Mouse (Mus musculus) neural tube, embryonic 11.5 days (tissue): Measurements from ENCODE around the gene Galnt5. TPM values are rescaled to one million over a fixed set of nuclear protein-coding genes. Genes with fewer than 3 reads are reported as not detected.
A peak's percentile ranks its signal among the peaks of the same experiment; 100 is the strongest.

Experiments used
- ATAC-seq: fragments of 200-750 bp; cut with Nextera tagmentation; 2 replicates; pipeline ENCODE4 v1.8.0; 2017; ENCODE audit warnings: moderate number of reproducible peaks, mild to moderate bottlenecking, moderate TSS enrichment, moderate library complexity; ENCODE audit not compliant: insufficient read depth, low FRiP score, low TSS enrichment
- DNase-seq: peaks from one replicate; pipeline ENCODE4 v3.0.0-alpha.2; 2015; ENCODE audit warnings: low spot score
- H3K27ac ChIP-seq: fragments of 300-500 bp; sonication (generic); 2 replicates; pipeline ENCODE4 v1.5.1; 2014; ENCODE audit warnings: low read depth, mild to moderate bottlenecking, low read length
- H3K27me3 ChIP-seq: fragments of 300-500 bp; sonication (generic); 2 replicates; pipeline ENCODE4 v1.6.1; 2014; ENCODE audit warnings: mild to moderate bottlenecking, low read length, mixed read lengths; ENCODE audit not compliant: control insufficient read depth, insufficient read depth
- H3K36me3 ChIP-seq: fragments of 300-500 bp; sonication (generic); 2 replicates; pipeline ENCODE4 v1.6.1; 2014; ENCODE audit warnings: mild to moderate bottlenecking, low read length, moderate library complexity, mixed read lengths; ENCODE audit not compliant: control insufficient read depth, insufficient read depth
- H3K4me1 ChIP-seq: fragments of 300-500 bp; sonication (generic); 2 replicates; pipeline ENCODE4 v1.6.1; 2014; ENCODE audit warnings: low read length, mixed read lengths; ENCODE audit not compliant: control insufficient read depth, insufficient read depth
- H3K4me2 ChIP-seq: fragments of 300-500 bp; sonication (generic); 2 replicates; pipeline ENCODE4 v1.6.1; 2014; ENCODE audit warnings: low read depth, mild to moderate bottlenecking, moderate library complexity
- H3K4me3 ChIP-seq: fragments of 300-500 bp; sonication (generic); 2 replicates; pipeline ENCODE4 v1.5.1; 2014; ENCODE audit warnings: low read depth, low read length
- H3K9ac ChIP-seq: fragments of 300-500 bp; sonication (generic); 2 replicates; pipeline ENCODE4 v1.6.1; 2014; ENCODE audit warnings: mild to moderate bottlenecking, low read length
- H3K9me3 ChIP-seq: fragments of 300-500 bp; sonication (generic); 2 replicates; pipeline ENCODE4 v1.6.1; 2016; ENCODE audit warnings: low read length; ENCODE audit not compliant: control insufficient read depth
- WGBS: fragments of 180-500 bp; shearing (Covaris S2); extraction: QIAGEN DNeasy Blood & Tissue Kit; methylation state at CpG from one replicate; pipeline ENCODE4 v1.1.7; 2014; 5-methylcytosine and 5-hydroxymethylcytosine counted together
- polyA plus RNA-seq: library from polyadenylated mRNA; unstranded; fragments of >200 nt; fragmentation: Nextera tagmentation; extraction: Ambion mirVana; gene quantifications from 2 replicates; pipeline ENCODE4 v1.2.1, GENCODE M21; 2014

Galnt5 gene
- polyA plus RNA-seq, 1 experiment from 2014 or later, result 0.36 TPM

GRCm38 (mm10) chr2:58029404-58029803 is 31.7 kb downstream of the Galnt5 start:
- DNase-seq (peak; percentile 25), ATAC-seq (peak; percentile 52; the same call in 1 of the 2 replicates)
- Histone ChIP-seq H3K4me2 (no peak overlapping the region), H3K4me3 (no peak overlapping the region), H3K27me3 (no peaks in the 10 kb centered on the region), H3K9ac (no peak overlapping the region), H3K36me3 (no peaks in the 10 kb centered on the region), H3K9me3 (no peaks in the 10 kb centered on the region), H3K27ac (no peak overlapping the region), H3K4me1 (no peaks in the 10 kb centered on the region)
- WGBS, result 41% methylated on average over 7 of the region's 7 CpGs

GRCm38 (mm10) chr2:58031431-58031830 is 33.7 kb downstream of the Galnt5 start:
- Histone ChIP-seq H3K4me2 (no peak overlapping the region), H3K27ac (no peak overlapping the region), H3K36me3 (no peaks in the 10 kb centered on the region), H3K27me3 (no peaks in the 10 kb centered on the region), H3K9ac (no peak overlapping the region), H3K4me3 (no peak overlapping the region), H3K4me1 (no peaks in the 10 kb centered on the region), H3K9me3 (no peaks in the 10 kb centered on the region)
- DNase-seq (no peak), ATAC-seq (no peak)
- 93% methylated on average over 3 of the region's 3 CpGs for WGBS

- no peak overlapping the region for H3K27ac ChIP-seq
- no peak overlapping the region for H3K4me2 ChIP-seq
- ATAC-seq (no peak), DNase-seq (no peak)
- H3K27me3 ChIP-seq, result no peaks in the 10 kb centered on the region
- no peaks in the 10 kb centered on the region for H3K9me3 ChIP-seq
- H3K4me3 ChIP-seq, result no peak overlapping the region
- H3K9ac ChIP-seq, result no peak overlapping the region
- no peaks in the 10 kb centered on the region for H3K4me1 ChIP-seq
- WGBS, result 83% methylated on average over 4 of the region's 4 CpGs
- H3K36me3 ChIP-seq, result no peaks in the 10 kb centered on the region
These were observed 38.0 kb downstream of the Galnt5 start for GRCm38 (mm10) chr2:58035635-58036034.

GRCm38 (mm10) chr2:58036926-58037325 is 39.2 kb downstream of the Galnt5 start:
- no peak for ATAC-seq
- no peaks in the 10 kb centered on the region for H3K4me1 ChIP-seq
- 94% methylated on average over 2 of the region's 2 CpGs for WGBS
- H3K27ac ChIP-seq, result no peak overlapping the region
- no peak overlapping the region for H3K9ac ChIP-seq
- H3K4me3 ChIP-seq, result no peak overlapping the region
- no peak overlapping the region for H3K4me2 ChIP-seq
- H3K36me3 ChIP-seq, result no peaks in the 10 kb centered on the region
- no peaks in the 10 kb centered on the region for H3K27me3 ChIP-seq
- no peak for DNase-seq
- H3K9me3 ChIP-seq, result no peaks in the 10 kb centered on the region

- Histone ChIP-seq H3K27me3 (no peaks in the 10 kb centered on the region), H3K4me1 (no peaks in the 10 kb centered on the region), H3K9ac (no peak overlapping the region), H3K4me2 (no peak overlapping the region), H3K9me3 (no peaks in the 10 kb centered on the region), H3K4me3 (no peak overlapping the region), H3K36me3 (no peaks in the 10 kb centered on the region), H3K27ac (no peak overlapping the region)
- 84% methylated on average over 7 of the region's 7 CpGs for WGBS
- ATAC-seq (no peak), DNase-seq (no peak)
These were observed 44.2 kb downstream of the Galnt5 start for GRCm38 (mm10) chr2:58041867-58042266.

GRCm38 (mm10) chr2:58052821-58053581 is 55.3 kb downstream of the Galnt5 start, which contains the start of gene Ermn:
Gene Ermn, minus strand, starts transcription at chr2:58052864.
- no peaks in the 10 kb centered on the region for H3K36me3 ChIP-seq
- no peaks in the 10 kb centered on the region for H3K27me3 ChIP-seq
- no peaks in the 10 kb centered on the region for H3K9me3 ChIP-seq
- H3K4me2 ChIP-seq, result no peak within 1 kb of the TSS
- no peak within 1 kb of the TSS for H3K27ac ChIP-seq
- no peaks in the 10 kb centered on the region for H3K4me1 ChIP-seq
- no peak within 1 kb of the TSS for H3K9ac ChIP-seq
- ATAC-seq (peak; percentile 51), DNase-seq (peak; percentile 13)
- H3K4me3 ChIP-seq, result no peak within 1 kb of the TSS
- 26% methylated on average over 7 of the region's 7 CpGs for WGBS

- H3K36me3 ChIP-seq, result no peaks in the 10 kb centered on the region
- no peaks in the 10 kb centered on the region for H3K4me1 ChIP-seq
- H3K4me3 ChIP-seq, result no peak overlapping the region
- H3K9me3 ChIP-seq, result no peaks in the 10 kb centered on the region
- DNase-seq (peak; percentile 68), ATAC-seq (peak; percentile 69)
- H3K9ac ChIP-seq, result no peak overlapping the region
- H3K4me2 ChIP-seq, result no peak overlapping the region
- no peaks in the 10 kb centered on the region for H3K27me3 ChIP-seq
- no peak overlapping the region for H3K27ac ChIP-seq
These were observed 57.7 kb downstream of the Galnt5 start for GRCm38 (mm10) chr2:58055383-58055782.

GRCm38 (mm10) chr2:58079849-58080248 is 82.2 kb downstream of the Galnt5 start:
- Histone ChIP-seq H3K9me3 (no peaks in the 10 kb centered on the region), H3K9ac (no peak overlapping the region), H3K36me3 (no peaks in the 10 kb centered on the region), H3K4me2 (no peak overlapping the region), H3K4me1 (no peaks in the 10 kb centered on the region), H3K27ac (no peak overlapping the region), H3K27me3 (no peaks in the 10 kb centered on the region), H3K4me3 (no peak overlapping the region)
- WGBS, result 74% methylated on average over 1 of the region's 1 CpGs
- no peak for DNase-seq
- no peak for ATAC-seq

GRCm38 (mm10) chr2:58086420-58086819 is 88.7 kb downstream of the Galnt5 start:
- ATAC-seq (no peak), DNase-seq (no peak)
- Histone ChIP-seq H3K9ac (no peak overlapping the region), H3K4me1 (no peaks in the 10 kb centered on the region), H3K27me3 (no peaks in the 10 kb centered on the region), H3K4me2 (no peak overlapping the region), H3K36me3 (no peaks in the 10 kb centered on the region), H3K9me3 (no peaks in the 10 kb centered on the region), H3K27ac (no peak overlapping the region), H3K4me3 (no peak overlapping the region)
- WGBS, result 94% methylated on average over 1 of the region's 1 CpGs
